Mouse (Mus musculus): Measurements from ENCODE around the gene Rplp0. TPM values are rescaled to one million over a fixed set of nuclear protein-coding genes. Genes with fewer than 3 reads are reported as not detected.

Rplp0 gene
- total RNA-seq, 1 experiment = 2,327 TPM

DNA sequence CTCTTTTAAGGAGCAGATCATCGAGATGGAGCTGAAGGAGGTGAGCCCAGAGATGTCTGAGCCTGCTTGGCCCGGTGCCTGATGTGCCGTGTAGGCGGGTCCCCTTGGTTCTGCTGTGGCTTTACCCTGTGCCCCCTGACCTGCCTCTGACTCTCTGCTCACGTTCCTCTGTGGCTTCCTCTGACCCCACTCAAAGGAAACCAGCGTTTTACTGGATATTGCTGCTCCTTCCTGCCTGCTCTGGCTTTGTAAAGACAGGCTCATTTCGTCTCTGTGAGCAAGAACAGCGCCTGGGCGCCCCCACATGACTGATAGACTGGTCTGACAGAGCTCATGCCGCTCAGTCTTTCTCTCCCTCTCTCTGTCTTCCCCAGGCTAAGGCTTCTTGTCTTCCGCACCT, 31.8 kb downstream of the Rplp0 start:
- in situ Hi-C loops (cut with MboI; ENCODE audit: low sequenced_read_pairs in 2 of 2, unreplicated experiment in 2 of 2) = no loop called here
- Histone ChIP-seq H3K9ac (ENCODE audit: insufficient read depth, low read depth, low read length, poor library complexity, severe bottlenecking) (no peak overlapping the region), H3K36me3 (ENCODE audit: control insufficient read depth, insufficient read depth, low read length, poor library complexity, severe bottlenecking) (peaks cover 72% of the 10 kb centered on the region), H3K4me3 (ENCODE audit: insufficient read depth in 1 of 2, low read depth in 1 of 2, low read length in 2 of 2, poor library complexity in 1 of 2, severe bottlenecking in 1 of 2) (no peak overlapping the region), H3K9me3 (ENCODE audit: control insufficient read depth, insufficient read depth, low read depth, low read length) (no peaks in the 10 kb centered on the region), H3K27ac (ENCODE audit: insufficient read depth, low read depth, low read length, poor library complexity, severe bottlenecking) (peak overlapping the region; percentile 5; the same call in 1 of the 2 replicates), H3K4me1 (ENCODE audit: control insufficient read depth in 2 of 2, insufficient read depth in 2 of 2, low read length in 2 of 2, poor library complexity in 1 of 2) (no peaks in the 10 kb centered on the region)
- DNase-seq (ENCODE audit: low read depth, low spot score) = no peak
- no peak for TF ChIP-seq MAFK (IDR thresholded peaks at IDR 0.05; ENCODE audit: insufficient read depth, low read depth, low read length)
- no peak for TF ChIP-seq HCFC1 (IDR thresholded peaks at IDR 0.05; ENCODE audit: borderline replicate concordance, insufficient read depth, low read length)
- TF ChIP-seq ZC3H11A (IDR thresholded peaks at IDR 0.05; ENCODE audit: borderline replicate concordance, low read depth, low read length) = no peak
- TF ChIP-seq CHD2 (IDR thresholded peaks at IDR 0.05; ENCODE audit: low read depth, low read length) = no peak
- no peak for TF ChIP-seq ZNF384 (IDR thresholded peaks at IDR 0.05; ENCODE audit: low read depth, low read length)

DNA sequence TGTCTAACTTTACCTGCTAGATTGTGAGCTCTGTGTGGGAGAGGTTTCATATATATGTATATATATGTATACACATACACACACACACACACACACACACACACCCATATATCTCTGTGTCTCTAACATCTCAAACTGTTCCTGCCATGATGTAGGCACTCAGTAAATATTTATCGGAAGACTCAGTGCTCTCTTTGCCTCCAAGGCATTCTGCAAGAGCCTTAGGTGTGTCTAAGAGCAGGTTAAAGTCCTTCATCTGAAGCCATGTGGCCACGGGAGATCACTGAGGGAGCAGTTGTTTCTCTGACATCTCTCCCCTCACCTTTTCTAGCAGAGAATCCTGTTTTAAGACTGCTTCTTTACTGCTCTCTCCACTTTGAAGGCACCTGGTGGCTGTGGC, 32.2 kb downstream of the Rplp0 start:
- H3K9me3 ChIP-seq (ENCODE audit: control insufficient read depth, insufficient read depth, low read depth, low read length) = no peaks in the 10 kb centered on the region
- peaks cover 73% of the 10 kb centered on the region for H3K36me3 ChIP-seq (ENCODE audit: control insufficient read depth, insufficient read depth, low read length, poor library complexity, severe bottlenecking)
- DNase-seq (ENCODE audit: low read depth, low spot score) = no peak
- no peaks in the 10 kb centered on the region for H3K4me1 ChIP-seq (ENCODE audit: control insufficient read depth in 2 of 2, insufficient read depth in 2 of 2, low read length in 2 of 2, poor library complexity in 1 of 2)
- in situ Hi-C loops (cut with MboI; ENCODE audit: low sequenced_read_pairs in 2 of 2, unreplicated experiment in 2 of 2) = no loop called here
- H3K9ac ChIP-seq (ENCODE audit: insufficient read depth, low read depth, low read length, poor library complexity, severe bottlenecking) = no peak overlapping the region
- TF ChIP-seq ZNF384 (IDR thresholded peaks at IDR 0.05; ENCODE audit: low read depth, low read length) (no peak), ZC3H11A (IDR thresholded peaks at IDR 0.05; ENCODE audit: borderline replicate concordance, low read depth, low read length) (no peak), MAFK (IDR thresholded peaks at IDR 0.05; ENCODE audit: insufficient read depth, low read depth, low read length) (no peak), CHD2 (IDR thresholded peaks at IDR 0.05; ENCODE audit: low read depth, low read length) (no peak), HCFC1 (IDR thresholded peaks at IDR 0.05; ENCODE audit: borderline replicate concordance, insufficient read depth, low read length) (no peak)
- no peak overlapping the region for H3K27ac ChIP-seq (ENCODE audit: insufficient read depth, low read depth, low read length, poor library complexity, severe bottlenecking)
- no peak overlapping the region for H3K4me3 ChIP-seq (ENCODE audit: insufficient read depth in 1 of 2, low read depth in 1 of 2, low read length in 2 of 2, poor library complexity in 1 of 2, severe bottlenecking in 1 of 2)

DNA sequence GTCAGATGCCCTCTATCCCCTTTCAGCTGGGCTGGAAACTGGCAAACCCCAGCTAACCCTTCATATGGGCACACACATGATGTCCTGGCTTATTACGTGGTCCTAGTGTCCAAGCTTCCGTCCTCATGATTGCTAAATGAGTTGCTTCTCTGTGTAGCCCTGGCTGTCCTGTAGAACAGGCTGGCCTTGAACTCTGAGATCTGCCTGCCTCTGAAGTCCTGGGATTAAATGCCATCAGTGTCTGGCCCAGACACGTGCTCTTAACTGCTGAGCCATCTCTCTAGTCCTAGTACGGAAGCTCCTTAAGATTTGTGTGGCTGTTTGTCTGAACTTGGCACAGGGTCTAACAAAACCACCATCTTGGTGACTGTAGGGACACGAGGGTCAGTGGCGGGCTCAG, 44.3 kb downstream of the Rplp0 start:
- Histone ChIP-seq H3K9me3 (ENCODE audit: control insufficient read depth, insufficient read depth, low read depth, low read length) (no peaks in the 10 kb centered on the region), H3K9ac (ENCODE audit: insufficient read depth, low read depth, low read length, poor library complexity, severe bottlenecking) (no peak overlapping the region), H3K4me3 (ENCODE audit: insufficient read depth in 1 of 2, low read depth in 1 of 2, low read length in 2 of 2, poor library complexity in 1 of 2, severe bottlenecking in 1 of 2) (no peak overlapping the region), H3K27ac (ENCODE audit: insufficient read depth, low read depth, low read length, poor library complexity, severe bottlenecking) (no peak overlapping the region), H3K4me1 (ENCODE audit: control insufficient read depth in 2 of 2, insufficient read depth in 2 of 2, low read length in 2 of 2, poor library complexity in 1 of 2) (peaks cover 0 to 4% of the 10 kb centered on the region in 2 experiments; a peak in 1 of 4 replicates), H3K36me3 (ENCODE audit: control insufficient read depth, insufficient read depth, low read length, poor library complexity, severe bottlenecking) (peaks cover 61% of the 10 kb centered on the region)
- in situ Hi-C loops (cut with MboI; ENCODE audit: low sequenced_read_pairs in 2 of 2, unreplicated experiment in 2 of 2) = no loop called here
- DNase-seq (ENCODE audit: low read depth, low spot score) = no peak
- TF ChIP-seq CHD2 (IDR thresholded peaks at IDR 0.05; ENCODE audit: low read depth, low read length) (no peak), ZNF384 (IDR thresholded peaks at IDR 0.05; ENCODE audit: low read depth, low read length) (no peak), HCFC1 (IDR thresholded peaks at IDR 0.05; ENCODE audit: borderline replicate concordance, insufficient read depth, low read length) (no peak), ZC3H11A (IDR thresholded peaks at IDR 0.05; ENCODE audit: borderline replicate concordance, low read depth, low read length) (no peak), MAFK (IDR thresholded peaks at IDR 0.05; ENCODE audit: insufficient read depth, low read depth, low read length) (no peak)

GRCm38 (mm10) chr5:115611566-115611965, 52.3 kb downstream of the Rplp0 start:
- no peak for DNase-seq (ENCODE audit: low read depth, low spot score)
- H3K36me3 ChIP-seq (ENCODE audit: control insufficient read depth, insufficient read depth, low read length, poor library complexity, severe bottlenecking) = peaks cover 83% of the 10 kb centered on the region
- TF ChIP-seq HCFC1 (IDR thresholded peaks at IDR 0.05; ENCODE audit: borderline replicate concordance, insufficient read depth, low read length) = no peak
- TF ChIP-seq MAFK (IDR thresholded peaks at IDR 0.05; ENCODE audit: insufficient read depth, low read depth, low read length) = no peak
- no peak for TF ChIP-seq ZNF384 (IDR thresholded peaks at IDR 0.05; ENCODE audit: low read depth, low read length)
- TF ChIP-seq CHD2 (IDR thresholded peaks at IDR 0.05; ENCODE audit: low read depth, low read length) = no peak
- TF ChIP-seq ZC3H11A (IDR thresholded peaks at IDR 0.05; ENCODE audit: borderline replicate concordance, low read depth, low read length) = no peak
- peaks cover 0 to 4% of the 10 kb centered on the region in 2 experiments; a peak in 1 of 4 replicates for H3K4me1 ChIP-seq (ENCODE audit: control insufficient read depth in 2 of 2, insufficient read depth in 2 of 2, low read length in 2 of 2, poor library complexity in 1 of 2)
- H3K9ac ChIP-seq (ENCODE audit: insufficient read depth, low read depth, low read length, poor library complexity, severe bottlenecking) = no peak overlapping the region
- in situ Hi-C loops (cut with MboI; ENCODE audit: low sequenced_read_pairs in 2 of 2, unreplicated experiment in 2 of 2) = no loop called here
- H3K9me3 ChIP-seq (ENCODE audit: control insufficient read depth, insufficient read depth, low read depth, low read length) = no peaks in the 10 kb centered on the region
- H3K27ac ChIP-seq (ENCODE audit: insufficient read depth, low read depth, low read length, poor library complexity, severe bottlenecking) = no peak overlapping the region
- no peak overlapping the region for H3K4me3 ChIP-seq (ENCODE audit: insufficient read depth in 1 of 2, low read depth in 1 of 2, low read length in 2 of 2, poor library complexity in 1 of 2, severe bottlenecking in 1 of 2)

Other genes starting within 250 kb of the Rplp0 start
- gene Srsf9, start 232.3 kb upstream of the Rplp0 start, total RNA-seq (2012; rRNA removed) = 42.6 and 57.2 TPM in 2 replicates
- 1.9 and 3.1 TPM in 2 replicates for gene Gatc, start 218.3 kb upstream of the Rplp0 start, total RNA-seq (2012; rRNA removed)
- 21.5 and 30.7 TPM in 2 replicates for gene Triap1, start 218.2 kb upstream of the Rplp0 start, total RNA-seq (2012; rRNA removed)
- 936 and 1,706 TPM in 2 replicates for gene Cox6a1, start 210.5 kb upstream of the Rplp0 start, total RNA-seq (2012; rRNA removed)
- 5.6 and 9.0 TPM in 2 replicates for gene Msi1, start 129.9 kb upstream of the Rplp0 start, total RNA-seq (2012; rRNA removed)
- gene Pla2g1b, start 93.2 kb upstream of the Rplp0 start, total RNA-seq (2012; rRNA removed) = 31.1 and 36.6 TPM in 2 replicates
- 15.3 and 25.7 TPM in 2 replicates for gene Sirt4, start 74.7 kb upstream of the Rplp0 start, total RNA-seq (2012; rRNA removed)
- gene Pxn, start 52.8 kb upstream of the Rplp0 start, total RNA-seq (2012; rRNA removed) = 25.5 and 29.4 TPM in 2 replicates
- gene Gcn1l1, start 5.8 kb downstream of the Rplp0 start, total RNA-seq (2012; rRNA removed) = 112 and 163 TPM in 2 replicates
- gene Rab35, start 72.4 kb downstream of the Rplp0 start, total RNA-seq (2012; rRNA removed) = 44.7 and 58.7 TPM in 2 replicates
- 18.5 and 25.3 TPM in 2 replicates for gene Bicdl1, start 172.2 kb downstream of the Rplp0 start, total RNA-seq (2012; rRNA removed)